Mouse (Mus musculus) hindbrain, embryonic 12.5 days (tissue): ENCODE measurements around the gene Lrmda. TPM values are rescaled to one million over a fixed set of nuclear protein-coding genes. Genes with fewer than 3 reads are reported as not detected.
A peak's percentile ranks its signal among the peaks of the same experiment; 100 is the strongest.

Source experiments
- ATAC-seq: fragments of 200-750 bp; cut with Nextera tagmentation; 2 replicates; pipeline ENCODE4 v1.8.0; 2017; ENCODE audit warnings: moderate TSS enrichment; ENCODE audit not compliant: low FRiP score
- H3K27ac ChIP-seq: fragments of 300-500 bp; sonication (generic); 2 replicates; pipeline ENCODE4 v1.5.1; 2016; ENCODE audit warnings: mild to moderate bottlenecking
- H3K27me3 ChIP-seq: fragments of 300-500 bp; sonication (generic); 2 replicates; pipeline ENCODE4 v1.6.1; 2016; ENCODE audit warnings: mild to moderate bottlenecking
- H3K36me3 ChIP-seq: fragments of 300-500 bp; sonication (generic); 2 replicates; pipeline ENCODE4 v1.6.1; 2016; ENCODE audit warnings: mild to moderate bottlenecking
- H3K4me1 ChIP-seq: fragments of 300-500 bp; sonication (generic); 2 replicates; pipeline ENCODE4 v1.6.1; 2016
- H3K4me2 ChIP-seq: fragments of 300-500 bp; sonication (generic); replicated peaks from 2 replicates; pipeline ENCODE4 v1.6.1; 2016; ENCODE audit warnings: mild to moderate bottlenecking
- H3K4me3 ChIP-seq: fragments of 300-500 bp; sonication (generic); 2 replicates; pipeline ENCODE4 v1.5.1; 2016; ENCODE audit warnings: mild to moderate bottlenecking
- H3K9ac ChIP-seq: fragments of 300-500 bp; sonication (generic); 2 replicates; pipeline ENCODE4 v1.6.1; 2016; ENCODE audit warnings: mild to moderate bottlenecking, moderate library complexity
- H3K9me3 ChIP-seq: fragments of 300-500 bp; sonication (generic); replicated peaks from 2 replicates; pipeline ENCODE4 v1.6.1; 2016; ENCODE audit warnings: mild to moderate bottlenecking
- WGBS: fragments of 180-500 bp; shearing (Covaris S2); methylation state at CpG from one replicate; pipeline ENCODE4 v1.1.7; 2016; 5-methylcytosine and 5-hydroxymethylcytosine counted together
- polyA plus RNA-seq: library from polyadenylated mRNA; unstranded; fragments of >200 nt; fragmentation: Nextera tagmentation; extraction: Ambion mirVana; gene quantifications from 2 replicates; pipeline ENCODE4 v1.2.1, GENCODE M21; 2016

Gene Lrmda
- polyA plus RNA-seq, 1 experiment from 2014 or later, result 0.53 TPM

GRCm38 (mm10) chr14:22114651-22115351, 95.3 kb downstream of the Lrmda start:
- WGBS, result 13% methylated on average over 18 of the region's 18 CpGs
- Histone ChIP-seq H3K27me3 (0 out of 2 replicates have a peak, but pooled peaks cover 3% of the 10 kb centered on the region), H3K4me1 (peaks cover 15% of the 10 kb centered on the region), H3K27ac (no peak overlapping the region), H3K9me3 (no peaks in the 10 kb centered on the region), H3K36me3 (no peaks in the 10 kb centered on the region), H3K9ac (no peak overlapping the region), H3K4me2 (no peak overlapping the region), H3K4me3 (no peak overlapping the region)
- ATAC-seq, result no peak

GRCm38 (mm10) chr14:22118096-22118495, 98.6 kb downstream of the Lrmda start:
- Histone ChIP-seq H3K27ac (no peak overlapping the region), H3K9ac (no peak overlapping the region), H3K4me1 (peaks cover 15% of the 10 kb centered on the region), H3K36me3 (no peaks in the 10 kb centered on the region), H3K4me2 (no peak overlapping the region), H3K27me3 (no peaks in the 10 kb centered on the region), H3K4me3 (no peak overlapping the region), H3K9me3 (no peaks in the 10 kb centered on the region)
- 76% methylated on average over 6 of the region's 6 CpGs for WGBS
- ATAC-seq, result no peak

DNA sequence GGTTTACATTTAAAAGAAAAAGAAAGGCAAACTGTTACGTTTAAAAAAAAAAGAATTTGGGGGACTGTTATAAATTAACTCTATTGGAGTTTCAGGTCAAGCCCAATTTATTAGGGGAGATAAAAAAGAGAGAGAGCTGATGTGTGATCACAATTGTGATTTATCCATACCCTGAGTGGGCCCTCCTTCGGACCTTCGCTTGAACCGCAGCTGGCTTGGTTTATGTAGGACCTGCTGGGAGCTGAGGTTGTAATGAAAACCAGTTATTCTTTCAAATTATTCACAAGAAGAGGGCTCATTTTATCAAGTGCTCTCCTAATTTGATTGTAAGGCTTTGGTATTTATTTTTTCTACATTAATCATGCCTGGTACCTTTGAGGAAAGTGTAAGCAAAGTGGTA, 99.0 kb downstream of the Lrmda start:
- no peak overlapping the region for H3K27ac ChIP-seq
- WGBS, result 69% methylated on average over 4 of the region's 4 CpGs

GRCm38 (mm10) chr14:22126276-22126675, 106.8 kb downstream of the Lrmda start:
- ATAC-seq, result no peak

More for the DNA sequence above, 99.0 kb downstream of the Lrmda start:
- H3K4me3 ChIP-seq, result no peak overlapping the region
- H3K4me2 ChIP-seq, result no peak overlapping the region
- H3K9ac ChIP-seq, result no peak overlapping the region
- no peak for ATAC-seq
- H3K4me1 ChIP-seq, result peaks cover 15% of the 10 kb centered on the region
- H3K36me3 ChIP-seq, result no peaks in the 10 kb centered on the region
- no peaks in the 10 kb centered on the region for H3K9me3 ChIP-seq
- H3K27me3 ChIP-seq, result no peaks in the 10 kb centered on the region

DNA sequence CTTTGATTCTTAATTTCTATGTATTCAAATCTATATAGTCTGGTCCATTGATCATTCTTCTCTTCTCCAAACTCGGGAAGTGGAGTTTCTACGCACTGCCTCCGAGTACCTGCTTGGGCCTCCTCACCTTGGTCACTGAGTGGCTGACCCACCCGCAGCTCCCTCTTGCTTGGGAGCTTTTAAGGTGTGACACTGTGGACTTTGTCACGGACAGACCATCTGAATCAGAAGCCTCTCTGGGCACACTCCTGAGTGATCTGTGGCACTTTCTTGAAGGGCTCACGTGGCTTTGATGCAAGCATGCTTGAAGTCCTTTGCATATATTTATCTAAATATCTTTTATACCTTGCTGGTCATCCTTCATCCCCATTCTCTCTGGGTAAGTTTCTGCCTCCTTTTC, 107.3 kb downstream of the Lrmda start:
- H3K4me2 ChIP-seq, result no peak overlapping the region
- ATAC-seq, result no peak
- no peak overlapping the region for H3K27ac ChIP-seq
- 83% methylated on average over 6 of the region's 6 CpGs for WGBS
- H3K9ac ChIP-seq, result no peak overlapping the region
- H3K4me1 ChIP-seq, result peaks cover 4% of the 10 kb centered on the region; the same call in 1 of the 2 replicates
- H3K9me3 ChIP-seq, result no peaks in the 10 kb centered on the region
- no peak overlapping the region for H3K4me3 ChIP-seq
- H3K27me3 ChIP-seq, result no peaks in the 10 kb centered on the region
- H3K36me3 ChIP-seq, result no peaks in the 10 kb centered on the region

More at GRCm38 (mm10) chr14:22126276-22126675, 106.8 kb downstream of the Lrmda start:
- H3K36me3 ChIP-seq, result no peaks in the 10 kb centered on the region
- peaks cover 4% of the 10 kb centered on the region; the same call in 1 of the 2 replicates for H3K4me1 ChIP-seq
- WGBS, result 87% methylated on average over 4 of the region's 4 CpGs
- H3K9ac ChIP-seq, result no peak overlapping the region
- no peaks in the 10 kb centered on the region for H3K9me3 ChIP-seq
- no peaks in the 10 kb centered on the region for H3K27me3 ChIP-seq
- no peak overlapping the region for H3K4me2 ChIP-seq
- no peak overlapping the region for H3K27ac ChIP-seq
- no peak overlapping the region for H3K4me3 ChIP-seq

DNA sequence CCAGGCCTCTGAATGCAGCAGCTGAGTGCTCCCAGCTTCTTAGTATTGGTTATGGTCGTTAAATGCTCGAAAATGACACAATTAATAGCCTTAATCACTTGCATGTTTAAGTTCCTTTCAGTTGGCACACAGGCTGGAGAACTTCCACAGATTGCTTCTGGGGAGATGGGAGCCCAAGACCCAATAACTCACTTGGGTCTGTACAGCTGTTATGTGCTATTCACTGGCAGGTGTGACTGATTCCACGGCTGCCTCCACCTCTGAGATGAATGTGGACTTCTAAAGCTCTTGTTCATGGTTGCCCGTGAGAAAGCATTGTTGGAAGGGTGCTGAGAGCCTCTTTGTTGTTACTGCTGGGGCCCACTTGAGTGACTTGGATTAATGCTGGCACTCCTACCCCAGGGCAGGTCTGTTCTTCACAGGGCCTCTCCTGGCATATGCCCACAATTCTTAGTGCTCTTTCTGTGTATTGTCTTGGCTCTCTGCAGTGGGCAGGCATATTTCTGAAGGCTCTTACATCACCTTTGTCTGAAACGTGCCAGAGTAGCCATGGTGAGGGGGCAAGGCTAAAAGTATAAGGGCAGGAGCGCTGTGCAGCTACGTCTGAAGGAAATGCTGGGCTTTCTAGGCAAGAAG, 111.6 kb downstream of the Lrmda start:
- WGBS, result 66% methylated on average over 7 of the region's 7 CpGs
- Histone ChIP-seq H3K4me2 (no peak overlapping the region), H3K9me3 (no peaks in the 10 kb centered on the region), H3K36me3 (no peaks in the 10 kb centered on the region), H3K4me3 (no peak overlapping the region), H3K4me1 (peaks cover 4% of the 10 kb centered on the region; the same call in 1 of the 2 replicates), H3K27ac (no peak overlapping the region), H3K9ac (no peak overlapping the region), H3K27me3 (no peaks in the 10 kb centered on the region)
- no peak for ATAC-seq

- ATAC-seq, result no peak
- no peak overlapping the region for H3K9ac ChIP-seq
- H3K4me3 ChIP-seq, result no peak overlapping the region
- 84% methylated on average over 1 of the region's 1 CpGs for WGBS
- H3K4me2 ChIP-seq, result no peak overlapping the region
- no peaks in the 10 kb centered on the region for H3K36me3 ChIP-seq
- H3K27ac ChIP-seq, result no peak overlapping the region
- no peaks in the 10 kb centered on the region for H3K27me3 ChIP-seq
- H3K9me3 ChIP-seq, result no peaks in the 10 kb centered on the region
- H3K4me1 ChIP-seq, result no peaks in the 10 kb centered on the region
Observed at GRCm38 (mm10) chr14:22139281-22139680, 119.8 kb downstream of the Lrmda start.

- Histone ChIP-seq H3K4me1 (peaks cover 14% of the 10 kb centered on the region), H3K4me2 (no peak overlapping the region), H3K4me3 (no peak overlapping the region), H3K9ac (no peak overlapping the region), H3K27ac (no peak overlapping the region), H3K9me3 (no peaks in the 10 kb centered on the region), H3K36me3 (no peaks in the 10 kb centered on the region), H3K27me3 (no peaks in the 10 kb centered on the region)
- no peak for ATAC-seq
- WGBS, result 13% methylated on average over 3 of the region's 3 CpGs
Observed at GRCm38 (mm10) chr14:22144014-22144413, 124.5 kb downstream of the Lrmda start.

GRCm38 (mm10) chr14:22145863-22146262, 126.4 kb downstream of the Lrmda start:
- no peak overlapping the region for H3K4me3 ChIP-seq
- no peaks in the 10 kb centered on the region for H3K9me3 ChIP-seq
- H3K36me3 ChIP-seq, result no peaks in the 10 kb centered on the region
- WGBS, result 61% methylated on average over 4 of the region's 4 CpGs
- no peak overlapping the region for H3K9ac ChIP-seq
- ATAC-seq, result no peak
- H3K4me2 ChIP-seq, result no peak overlapping the region
- H3K4me1 ChIP-seq, result peaks cover 14% of the 10 kb centered on the region
- no peak overlapping the region for H3K27ac ChIP-seq
- H3K27me3 ChIP-seq, result 0 out of 2 replicates have a peak, but pooled peaks cover 1% of the 10 kb centered on the region

- Histone ChIP-seq H3K9me3 (no peaks in the 10 kb centered on the region), H3K27me3 (0 out of 2 replicates have a peak, but pooled peaks cover 5% of the 10 kb centered on the region), H3K4me1 (peaks cover 14% of the 10 kb centered on the region), H3K36me3 (no peaks in the 10 kb centered on the region), H3K27ac (no peak overlapping the region), H3K9ac (no peak overlapping the region), H3K4me2 (no peak overlapping the region), H3K4me3 (no peak overlapping the region)
- 88% methylated on average over 12 of the region's 12 CpGs for WGBS
- ATAC-seq, result no peak
Observed at GRCm38 (mm10) chr14:22146508-22147044, 127.1 kb downstream of the Lrmda start.

GRCm38 (mm10) chr14:22147341-22148024, 128.0 kb downstream of the Lrmda start:
- Histone ChIP-seq H3K36me3 (no peaks in the 10 kb centered on the region), H3K27ac (no peak overlapping the region), H3K4me2 (no peak overlapping the region), H3K9ac (no peak overlapping the region), H3K4me3 (no peak overlapping the region), H3K9me3 (no peaks in the 10 kb centered on the region), H3K4me1 (peaks cover 18% of the 10 kb centered on the region), H3K27me3 (0 out of 2 replicates have a peak, but pooled peaks cover 5% of the 10 kb centered on the region)
- no peak for ATAC-seq
- 21% methylated on average over 4 of the region's 4 CpGs for WGBS

GRCm38 (mm10) chr14:22152701-22153100, 133.2 kb downstream of the Lrmda start:
- peak overlapping the region; percentile 52 for H3K27ac ChIP-seq
- no peak for ATAC-seq
- H3K9ac ChIP-seq, result no peak overlapping the region

More at GRCm38 (mm10) chr14:22152701-22153100, 133.2 kb downstream of the Lrmda start:
- peaks cover 31% of the 10 kb centered on the region for H3K4me1 ChIP-seq
- 22% methylated on average over 13 of the region's 13 CpGs for WGBS
- no peak overlapping the region for H3K4me3 ChIP-seq
- H3K36me3 ChIP-seq, result no peaks in the 10 kb centered on the region
- peaks cover 13% of the 10 kb centered on the region for H3K27me3 ChIP-seq
- H3K4me2 ChIP-seq, result peak overlapping the region; percentile 23; the same call in 1 of the 2 replicates
- H3K9me3 ChIP-seq, result no peaks in the 10 kb centered on the region
